Mouse (Mus musculus) ES-E14 (cell line): ENCODE measurements around the gene 5031439G07Rik. TPM values are rescaled to one million over a fixed set of nuclear protein-coding genes. Genes with fewer than 3 reads are reported as not detected.

ENCODE experiments used
- DNase-seq: peaks from one replicate; pipeline ENCODE4 v3.0.0-alpha.2; 2013; ENCODE audit warnings: low read depth, low spot score
- H3K27ac ChIP-seq: 2 replicates; pipeline ENCODE4 v1.5.1; 2012; ENCODE audit warnings: low read depth, mild to moderate bottlenecking, low read length, moderate library complexity, mixed read lengths; ENCODE audit not compliant: poor library complexity, insufficient read depth, severe bottlenecking
- H3K36me3 ChIP-seq: 2 replicates; pipeline ENCODE4 v1.6.1; 2012; ENCODE audit warnings: mild to moderate bottlenecking, low read length, moderate library complexity, mixed read lengths; ENCODE audit not compliant: control insufficient read depth, poor library complexity, insufficient read depth, severe bottlenecking
- H3K4me1 ChIP-seq, 2 experiments: fragments of 150-350 bp in 1 of 2; sonication (generic) in 1 of 2; 2 replicates each; pipeline ENCODE4 v1.6.1; 2012; ENCODE audit warnings: low read length in 2 of 2, mild to moderate bottlenecking in 1 of 2, mixed read lengths in 1 of 2; ENCODE audit not compliant: control insufficient read depth in 2 of 2, insufficient read depth in 2 of 2, poor library complexity in 1 of 2
- H3K4me3 ChIP-seq, 2 experiments: fragments of 150-350 bp in 1 of 2; sonication (generic) in 1 of 2; 2 replicates each; pipeline ENCODE4 v1.5.1; 2012; ENCODE audit warnings: low read length in 2 of 2, low read depth in 1 of 2, mild to moderate bottlenecking in 1 of 2, mixed read lengths in 1 of 2; ENCODE audit not compliant: insufficient read depth in 1 of 2, poor library complexity in 1 of 2, severe bottlenecking in 1 of 2
- H3K9ac ChIP-seq: 2 replicates; pipeline ENCODE4 v1.6.1; 2012; ENCODE audit warnings: low read depth, mild to moderate bottlenecking, low read length, mixed read lengths; ENCODE audit not compliant: poor library complexity, insufficient read depth, severe bottlenecking
- H3K9me3 ChIP-seq: fragments of 150-350 bp; sonication (generic); 2 replicates; pipeline ENCODE4 v1.6.1; 2012; ENCODE audit warnings: low read depth, mild to moderate bottlenecking, low read length; ENCODE audit not compliant: control insufficient read depth, insufficient read depth
- CHD2 ChIP-seq: IDR thresholded peaks from 2 replicates; pipeline ENCODE4 v1.6.1; 2014; ENCODE audit warnings: mild to moderate bottlenecking, low read depth, low read length, inconsistent platforms
- HCFC1 ChIP-seq: IDR thresholded peaks from 2 replicates; pipeline ENCODE4 v1.6.1; 2012; ENCODE audit warnings: low read length, inconsistent platforms, borderline replicate concordance; ENCODE audit not compliant: insufficient read depth
- MAFK ChIP-seq: IDR thresholded peaks from 2 replicates; pipeline ENCODE4 v1.6.1; 2014; ENCODE audit warnings: mild to moderate bottlenecking, low read depth, low read length, inconsistent platforms; ENCODE audit not compliant: insufficient read depth
- ZC3H11A ChIP-seq: IDR thresholded peaks from 2 replicates; pipeline ENCODE4 v1.6.1; 2012; ENCODE audit warnings: low read depth, mild to moderate bottlenecking, inconsistent platforms, low read length, borderline replicate concordance
- ZNF384 ChIP-seq: IDR thresholded peaks from 2 replicates; pipeline ENCODE4 v1.6.1; 2012; ENCODE audit warnings: low read depth, low read length, inconsistent platforms
- in situ Hi-C, 2 experiments: fragments of 600-800 bp; cut with MboI; formaldehyde crosslinking; loops; one replicate each; pipeline ENCODE4 v1.15.1; 2025; ENCODE audit warnings: low sequenced_read_pairs in 2 of 2, inconsistent platforms in 1 of 2; ENCODE audit not compliant: unreplicated experiment in 2 of 2
- total RNA-seq: library from RNA; depleted of rRNA; stranded (reverse); fragments of 300-350 nt; gene quantifications from 2 replicates; pipeline ENCODE4 v1.2.3, GENCODE M21; 2012

The 5031439G07Rik gene
- total RNA-seq, 1 experiment = 18.4 TPM

GRCm38 (mm10) chr15:84972860-84973543 lies 15.3 kb downstream of the 5031439G07Rik start:
- Histone ChIP-seq H3K9ac (no peak overlapping the region), H3K36me3 (no peaks in the 10 kb centered on the region), H3K9me3 (no peaks in the 10 kb centered on the region), H3K4me1 (no peaks in the 10 kb centered on the region), H3K27ac (no peak overlapping the region; the same call in 1 of the 2 replicates), H3K4me3 (no peak overlapping the region)
- in situ Hi-C loops = no loop called here
- TF ChIP-seq ZC3H11A (no peak), MAFK (no peak), HCFC1 (no peak), ZNF384 (no peak), CHD2 (no peak)
- no peak for DNase-seq

DNA sequence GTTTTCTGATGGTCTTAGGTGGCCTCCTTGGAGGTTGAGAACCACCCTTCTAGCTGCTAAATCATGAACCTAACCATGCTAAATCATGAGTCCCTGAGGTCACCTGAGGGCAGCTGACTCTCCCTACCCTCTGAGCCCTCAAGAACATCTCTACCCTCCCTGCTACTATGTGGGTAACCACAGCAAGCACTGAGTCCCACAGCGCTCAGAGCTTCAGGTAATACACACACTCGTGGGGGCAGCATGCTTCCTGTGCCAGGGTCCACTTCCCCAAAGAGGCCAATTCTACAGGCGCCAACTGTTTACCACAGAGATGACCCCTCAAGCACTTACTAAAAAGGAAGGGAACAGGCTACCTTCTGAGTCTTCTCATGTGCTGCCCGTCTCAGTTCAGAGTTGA lies 19.8 kb downstream of the 5031439G07Rik start:
- Histone ChIP-seq H3K4me3 (no peak overlapping the region), H3K36me3 (no peaks in the 10 kb centered on the region), H3K4me1 (no peaks in the 10 kb centered on the region), H3K9me3 (no peaks in the 10 kb centered on the region), H3K9ac (no peak overlapping the region), H3K27ac (no peak overlapping the region)
- no peak for DNase-seq
- no peak for TF ChIP-seq HCFC1
- TF ChIP-seq ZC3H11A = no peak
- no peak for TF ChIP-seq MAFK
- TF ChIP-seq ZNF384 = no peak
- TF ChIP-seq CHD2 = no peak
- in situ Hi-C loops = no loop called here

- in situ Hi-C loops = no loop called here
- TF ChIP-seq HCFC1 (no peak), ZC3H11A (no peak), MAFK (no peak), ZNF384 (no peak), CHD2 (no peak)
These were observed 22.6 kb downstream of the 5031439G07Rik start for GRCm38 (mm10) chr15:84965575-84966360.

GRCm38 (mm10) chr15:84964771-84965170 lies 23.6 kb downstream of the 5031439G07Rik start:
- in situ Hi-C loops = no loop called here
- Histone ChIP-seq H3K36me3 (no peaks in the 10 kb centered on the region), H3K9me3 (no peaks in the 10 kb centered on the region), H3K4me1 (no peaks in the 10 kb centered on the region), H3K27ac (no peak overlapping the region), H3K9ac (no peak overlapping the region), H3K4me3 (no peak overlapping the region)
- DNase-seq = no peak
- TF ChIP-seq HCFC1 (no peak), MAFK (no peak), ZNF384 (no peak), ZC3H11A (no peak), CHD2 (no peak)

More at GRCm38 (mm10) chr15:84965575-84966360, 22.6 kb downstream of the 5031439G07Rik start:
- no peaks in the 10 kb centered on the region for H3K36me3 ChIP-seq
- no peak overlapping the region for H3K9ac ChIP-seq
- no peaks in the 10 kb centered on the region for H3K9me3 ChIP-seq
- no peak overlapping the region for H3K4me3 ChIP-seq
- no peak overlapping the region for H3K27ac ChIP-seq
- no peaks in the 10 kb centered on the region for H3K4me1 ChIP-seq
- peak; percentile 55 for DNase-seq
